Mouse (Mus musculus) forebrain, embryonic 14.5 days (tissue): ENCODE results near the gene Acvr1. TPM values are rescaled to one million over a fixed set of nuclear protein-coding genes. Genes with fewer than 3 reads are reported as not detected.

Experiments used
- ATAC-seq: fragments of 200-750 bp; cut with Nextera tagmentation; 2 replicates; pipeline ENCODE4 v1.8.0; 2017; ENCODE audit warnings: mild to moderate bottlenecking, moderate library complexity
- DNase-seq: peaks from one replicate; pipeline ENCODE4 v3.0.0-alpha.2; 2015; ENCODE audit warnings: low spot score
- H3K27ac ChIP-seq: fragments of 300-500 bp; sonication (generic); 2 replicates; pipeline ENCODE4 v1.5.1; 2014; ENCODE audit warnings: low read depth, mild to moderate bottlenecking, control low read depth, low read length, moderate library complexity
- H3K27me3 ChIP-seq: fragments of 300-500 bp; sonication (generic); replicated peaks from 2 replicates; pipeline ENCODE4 v1.6.1; 2014; ENCODE audit warnings: low read length, control low read depth, mixed read lengths; ENCODE audit not compliant: control insufficient read depth, insufficient read depth
- H3K36me3 ChIP-seq: fragments of 300-500 bp; sonication (generic); 2 replicates; pipeline ENCODE4 v1.6.1; 2014; ENCODE audit warnings: low read length, control low read depth; ENCODE audit not compliant: control insufficient read depth, insufficient read depth
- H3K4me1 ChIP-seq: fragments of 300-500 bp; sonication (generic); 2 replicates; pipeline ENCODE4 v1.6.1; 2014; ENCODE audit warnings: antibody characterized with exemption, low read length, control low read depth; ENCODE audit not compliant: control insufficient read depth, insufficient read depth
- H3K4me2 ChIP-seq: fragments of 300-500 bp; sonication (generic); 2 replicates; pipeline ENCODE4 v1.6.1; 2014; ENCODE audit warnings: mild to moderate bottlenecking, control low read depth, low read length
- H3K4me3 ChIP-seq: fragments of 300-500 bp; sonication (generic); 2 replicates; pipeline ENCODE4 v1.5.1; 2014; ENCODE audit warnings: low read depth, low read length, control low read depth
- H3K9ac ChIP-seq: fragments of 300-500 bp; sonication (generic); 2 replicates; pipeline ENCODE4 v1.6.1; 2014; ENCODE audit warnings: mild to moderate bottlenecking, low read length, control low read depth, moderate library complexity
- H3K9me3 ChIP-seq: fragments of 300-500 bp; sonication (generic); replicated peaks from 2 replicates; pipeline ENCODE4 v1.6.1; 2016; ENCODE audit warnings: low read length, control low read depth, mixed read lengths; ENCODE audit not compliant: control insufficient read depth
- WGBS: fragments of 180-500 bp; shearing (Covaris S2); extraction: QIAGEN DNeasy Blood & Tissue Kit; methylation state at CpG from one replicate; pipeline ENCODE4 v1.1.7; 2014; 5-methylcytosine and 5-hydroxymethylcytosine counted together
- polyA plus RNA-seq: library from polyadenylated mRNA; unstranded; fragments of >200 nt; fragmentation: Nextera tagmentation; extraction: Ambion mirVana; gene quantifications from 2 replicates; pipeline ENCODE4 v1.2.1, GENCODE M21; 2014

Acvr1 gene
- polyA plus RNA-seq, 1 experiment from 2014 or later, result 8.7 TPM

DNA sequence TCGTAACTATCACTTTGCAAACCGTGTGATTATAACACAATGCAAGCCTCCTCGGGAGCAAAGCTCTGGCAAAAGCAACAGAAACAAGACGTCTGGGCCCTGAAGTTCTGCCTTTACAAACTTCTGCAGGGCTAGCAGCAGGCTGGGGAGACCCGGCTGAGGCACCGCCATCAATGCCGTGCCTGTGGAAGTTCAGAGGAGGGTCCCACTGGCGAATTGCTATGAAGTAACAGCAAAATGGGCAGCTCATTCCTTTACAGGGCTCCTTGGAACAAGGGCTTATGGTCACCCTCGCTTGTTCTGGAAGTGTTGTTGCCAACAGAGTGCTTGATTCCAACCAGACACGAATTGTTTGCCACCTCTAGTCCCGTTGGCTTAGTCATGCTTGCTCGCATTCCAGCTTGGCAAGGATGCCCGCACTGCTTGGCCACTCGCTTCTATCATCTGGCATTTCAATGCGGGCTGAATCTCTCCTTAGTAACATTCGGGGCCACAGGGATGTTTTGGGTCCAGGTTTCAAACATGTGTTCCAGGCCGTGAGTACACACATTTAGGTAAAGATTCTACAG is 29.9 kb upstream of the Acvr1 start:
- Histone ChIP-seq H3K27me3 (no peaks in the 10 kb centered on the region), H3K4me2 (no peak overlapping the region), H3K4me1 (no peaks in the 10 kb centered on the region), H3K27ac (no peak overlapping the region), H3K9me3 (no peaks in the 10 kb centered on the region), H3K4me3 (no peak overlapping the region), H3K9ac (no peak overlapping the region), H3K36me3 (no peaks in the 10 kb centered on the region)
- 69% methylated on average over 17 of the region's 17 CpGs for WGBS
- peak; percentile 32 for DNase-seq
- no peak for ATAC-seq

DNA sequence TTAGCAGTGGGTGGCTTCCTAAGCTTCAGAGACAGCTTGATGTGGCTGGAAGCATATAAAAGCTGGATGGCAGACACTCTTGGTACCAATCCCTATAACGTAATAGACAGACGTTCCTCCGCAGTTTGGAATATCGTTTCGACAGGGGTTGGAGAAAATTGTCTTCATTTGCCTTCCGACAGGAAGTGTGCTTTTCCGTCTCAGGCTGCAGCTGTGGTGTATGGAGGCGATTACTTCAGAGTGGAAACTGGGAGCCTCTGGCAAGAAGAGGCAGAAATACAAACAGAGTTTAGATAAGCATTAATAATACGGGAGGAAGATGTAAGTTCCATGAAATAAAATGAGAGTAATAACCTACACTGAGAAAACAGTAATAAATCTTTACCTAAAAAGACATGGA is 28.4 kb upstream of the Acvr1 start:
- DNase-seq, result no peak
- H3K9me3 ChIP-seq, result no peaks in the 10 kb centered on the region
- 84% methylated on average over 9 of the region's 9 CpGs for WGBS
- ATAC-seq, result no peak
- H3K9ac ChIP-seq, result no peak overlapping the region
- H3K36me3 ChIP-seq, result no peaks in the 10 kb centered on the region
- no peaks in the 10 kb centered on the region for H3K27me3 ChIP-seq
- H3K4me3 ChIP-seq, result no peak overlapping the region
- H3K4me2 ChIP-seq, result no peak overlapping the region
- H3K27ac ChIP-seq, result no peak overlapping the region
- 0 out of 2 replicates have a peak, but pooled peaks cover 3% of the 10 kb centered on the region for H3K4me1 ChIP-seq

DNA sequence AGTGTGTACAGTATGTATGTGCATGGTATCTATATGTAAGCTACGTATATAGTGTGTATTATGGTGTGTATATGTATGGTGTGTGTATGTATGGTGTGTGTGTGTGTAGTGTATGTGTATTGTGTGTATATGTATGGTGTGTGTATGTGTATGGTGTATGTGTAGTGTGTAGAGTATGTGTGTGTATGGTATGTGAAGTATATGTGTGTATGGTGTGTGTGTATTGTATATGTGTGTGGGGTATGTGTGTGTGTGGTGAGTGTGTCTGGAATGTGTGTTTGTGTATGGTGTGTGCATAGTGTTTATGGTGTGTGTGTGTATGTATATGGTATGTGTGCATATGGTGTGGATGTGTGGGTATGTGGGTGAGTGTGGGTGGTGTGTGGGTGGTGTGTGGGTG is 23.1 kb upstream of the Acvr1 start:
- Histone ChIP-seq H3K4me1 (0 out of 2 replicates have a peak, but pooled peaks cover 3% of the 10 kb centered on the region), H3K9me3 (no peaks in the 10 kb centered on the region), H3K9ac (no peak overlapping the region), H3K4me3 (no peak overlapping the region), H3K4me2 (no peak overlapping the region), H3K27me3 (no peaks in the 10 kb centered on the region), H3K36me3 (no peaks in the 10 kb centered on the region), H3K27ac (no peak overlapping the region)
- ATAC-seq, result no peak
- 91% methylated on average over 1 of the region's 1 CpGs for WGBS
- DNase-seq, result no peak

DNA sequence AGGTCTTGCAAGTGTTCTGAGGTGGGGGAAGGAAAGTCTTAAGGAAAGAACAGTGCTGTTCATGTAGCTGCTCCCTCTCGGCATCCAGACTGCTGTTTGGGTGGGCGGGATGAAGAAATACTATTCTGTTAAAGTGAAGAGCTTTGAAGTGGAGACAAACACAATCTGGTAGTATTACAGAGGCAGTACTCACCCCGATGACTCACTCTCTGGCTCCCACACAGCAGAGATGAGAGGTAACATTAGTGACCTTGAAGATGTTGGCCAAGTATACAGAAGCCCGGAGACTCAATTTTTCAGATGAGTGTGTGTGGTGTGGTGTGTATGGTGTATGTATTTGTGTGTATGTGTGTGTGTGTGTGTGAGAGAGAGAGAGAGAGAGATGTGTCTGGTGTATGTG is 22.7 kb upstream of the Acvr1 start:
- no peak for ATAC-seq
- no peaks in the 10 kb centered on the region for H3K9me3 ChIP-seq
- no peaks in the 10 kb centered on the region for H3K27me3 ChIP-seq
- H3K4me2 ChIP-seq, result no peak overlapping the region
- no peaks in the 10 kb centered on the region for H3K36me3 ChIP-seq
- no peak overlapping the region for H3K9ac ChIP-seq
- no peak overlapping the region for H3K27ac ChIP-seq
- no peak overlapping the region for H3K4me3 ChIP-seq
- H3K4me1 ChIP-seq, result 0 out of 2 replicates have a peak, but pooled peaks cover 3% of the 10 kb centered on the region
- DNase-seq, result no peak
- 72% methylated on average over 4 of the region's 4 CpGs for WGBS

DNA sequence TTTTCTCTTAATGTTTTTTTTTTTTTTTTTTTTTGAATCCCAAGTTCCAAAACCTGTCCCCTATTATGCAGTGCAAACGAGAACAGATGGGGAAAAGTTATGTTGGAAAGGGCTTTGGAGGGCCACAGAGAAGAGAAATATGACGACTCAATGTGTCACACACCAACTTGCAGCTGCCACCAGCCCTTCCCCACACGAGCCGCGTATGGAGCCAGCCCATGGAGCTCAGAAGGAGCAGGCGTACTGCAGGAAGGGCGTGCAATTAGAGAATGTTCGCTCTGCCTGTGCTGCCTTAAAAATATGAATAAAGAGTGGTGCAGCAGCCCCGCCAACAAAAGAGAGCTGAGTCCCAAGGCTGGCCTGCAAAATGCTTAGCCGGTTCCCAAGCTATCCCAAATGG is 19.4 kb upstream of the Acvr1 start:
- ATAC-seq (peak; percentile 90), DNase-seq (peak; percentile 80)
- Histone ChIP-seq H3K4me2 (no peak overlapping the region), H3K4me1 (0 out of 2 replicates have a peak, but pooled peaks cover 3% of the 10 kb centered on the region), H3K27ac (peak overlapping the region; percentile 74), H3K27me3 (no peaks in the 10 kb centered on the region), H3K9me3 (no peaks in the 10 kb centered on the region), H3K9ac (no peak overlapping the region), H3K36me3 (no peaks in the 10 kb centered on the region), H3K4me3 (no peak overlapping the region)
- WGBS, result 55% methylated on average over 10 of the region's 10 CpGs

DNA sequence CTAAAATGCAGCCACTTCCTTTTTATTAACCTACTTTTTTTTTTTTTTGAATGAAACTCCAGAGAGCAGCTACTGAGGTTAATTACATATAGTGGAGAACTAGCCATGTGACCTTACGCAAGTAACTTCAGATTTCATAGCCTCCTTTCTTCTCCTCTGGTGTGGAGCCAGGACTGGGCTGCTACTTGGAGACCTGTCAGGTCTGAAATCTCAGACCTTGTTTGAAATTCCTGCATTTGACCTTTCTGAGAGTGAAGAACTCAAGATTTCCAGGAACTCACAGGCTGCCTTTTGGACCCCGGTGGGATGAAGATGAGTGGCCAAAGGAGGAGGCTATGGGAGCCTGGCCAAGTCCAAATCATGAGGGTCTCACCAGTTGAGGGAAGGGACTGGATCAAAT is 7.2 kb upstream of the Acvr1 start:
- Histone ChIP-seq H3K9me3 (no peaks in the 10 kb centered on the region), H3K4me1 (no peaks in the 10 kb centered on the region), H3K4me2 (no peak overlapping the region), H3K27me3 (no peaks in the 10 kb centered on the region), H3K27ac (no peak overlapping the region), H3K36me3 (no peaks in the 10 kb centered on the region), H3K9ac (no peak overlapping the region), H3K4me3 (no peak overlapping the region)
- DNase-seq (no peak), ATAC-seq (no peak)
- 93% methylated on average over 2 of the region's 2 CpGs for WGBS

DNA sequence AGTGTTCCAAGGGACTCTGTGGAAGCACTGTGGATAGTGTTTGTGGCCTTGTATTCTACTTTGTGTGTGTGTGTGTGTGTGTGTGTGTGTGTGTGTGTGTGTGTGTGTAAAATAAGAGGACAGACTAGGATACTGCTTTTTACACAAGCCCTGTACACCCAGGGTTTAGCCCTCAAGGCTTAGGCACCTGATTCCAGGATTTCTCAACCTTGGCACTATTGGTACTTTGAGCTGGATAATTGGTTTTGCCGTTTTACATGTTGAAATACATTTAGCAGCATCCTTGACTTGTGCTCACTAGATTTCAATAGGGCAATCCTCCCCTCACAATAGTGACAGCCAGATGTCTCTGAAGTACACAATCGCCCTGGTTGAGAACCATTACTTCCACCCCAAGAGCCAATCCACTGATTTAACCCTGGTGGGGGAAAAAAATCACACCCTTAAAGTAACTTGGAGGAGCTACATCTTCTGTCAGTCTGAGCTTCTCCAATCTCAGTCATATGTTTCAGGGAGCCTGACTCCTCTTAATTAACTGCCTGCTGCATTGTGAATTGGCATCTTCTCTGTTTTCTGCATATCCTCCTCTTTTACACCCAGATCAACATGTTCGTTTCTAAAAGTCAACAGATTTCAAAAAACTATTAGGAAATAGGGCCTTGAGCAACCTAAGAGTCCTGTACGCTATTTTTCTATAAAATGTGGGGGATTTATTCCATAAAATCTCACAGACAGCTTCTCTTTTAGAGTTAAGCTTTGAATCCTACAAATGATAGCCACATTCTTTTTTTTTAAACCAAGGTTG is 2.1 kb upstream of the Acvr1 start:
- no peaks in the 10 kb centered on the region for H3K9me3 ChIP-seq
- 49% methylated on average over 4 of the region's 4 CpGs for WGBS
- H3K27me3 ChIP-seq, result no peaks in the 10 kb centered on the region
- 0 out of 2 replicates have a peak overlapping the region, but pooled peaks have one; percentile 97 for H3K27ac ChIP-seq
- DNase-seq, result peak; percentile 52
- H3K4me3 ChIP-seq, result peak overlapping the region; percentile 86
- ATAC-seq, result no peak
- peaks cover 21% of the 10 kb centered on the region for H3K4me1 ChIP-seq
- H3K36me3 ChIP-seq, result no peaks in the 10 kb centered on the region
- peak overlapping the region; percentile 57 for H3K4me2 ChIP-seq
- H3K9ac ChIP-seq, result peak overlapping the region; percentile 93

DNA sequence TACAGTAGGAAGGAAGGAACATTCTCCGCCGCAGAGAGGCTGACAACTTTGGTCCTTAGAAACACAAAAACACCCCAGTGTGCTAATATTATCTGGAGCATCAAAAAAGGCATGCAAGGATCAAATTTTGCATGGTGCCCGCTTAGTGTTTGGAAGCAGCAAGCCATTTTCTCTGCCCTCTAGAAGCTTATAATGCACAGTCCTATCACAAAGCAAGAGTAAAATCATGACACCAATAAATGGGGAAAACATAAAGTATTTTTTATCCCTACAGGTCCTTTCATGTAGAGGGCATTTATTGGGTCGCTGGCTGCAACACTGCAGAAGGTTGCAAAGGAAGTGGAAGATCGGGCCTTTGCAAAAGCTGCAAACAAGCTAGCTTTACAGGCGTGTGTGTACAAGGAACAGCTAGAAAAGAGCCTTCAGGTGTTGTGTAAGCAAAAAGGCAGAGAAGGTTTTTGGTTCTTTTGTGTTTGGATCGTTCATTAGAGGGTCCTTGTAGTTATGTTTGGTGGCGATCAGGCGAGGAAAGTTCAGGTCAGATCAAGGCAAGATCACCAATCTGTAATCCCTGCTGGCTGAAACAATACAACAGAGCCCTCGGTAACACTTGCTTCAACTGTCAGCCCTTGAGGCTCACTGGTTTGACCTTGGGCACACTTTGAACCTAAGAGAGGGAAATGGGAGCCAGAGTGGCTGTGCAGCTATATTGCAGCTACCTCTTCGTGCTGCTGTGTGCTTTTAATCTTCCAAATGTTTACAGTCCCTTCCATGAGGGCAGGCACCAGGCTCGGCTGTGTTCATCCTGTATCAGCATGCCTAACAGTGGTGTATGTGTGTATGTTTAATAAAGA is 1.1 kb upstream of the Acvr1 start:
- Histone ChIP-seq H3K9me3 (no peaks in the 10 kb centered on the region), H3K9ac (peak overlapping the region; percentile 93), H3K27me3 (no peaks in the 10 kb centered on the region), H3K4me2 (peak overlapping the region; percentile 57), H3K4me3 (peak overlapping the region; percentile 86), H3K27ac (peak overlapping the region; percentile 97), H3K4me1 (peaks cover 21% of the 10 kb centered on the region), H3K36me3 (no peaks in the 10 kb centered on the region)
- WGBS, result 6% methylated on average over 12 of the region's 12 CpGs
- DNase-seq (no peak), ATAC-seq (no peak)
